Mouse (Mus musculus) midbrain, embryonic 14.5 days (tissue): ENCODE data around the gene Lce1a1. TPM values are rescaled to one million over a fixed set of nuclear protein-coding genes. Genes with fewer than 3 reads are reported as not detected.

Source experiments
- ATAC-seq: fragments of 200-750 bp; cut with Nextera tagmentation; 2 replicates; pipeline ENCODE4 v1.8.0; 2017; ENCODE audit warnings: moderate number of reproducible peaks, moderate library complexity; ENCODE audit not compliant: low FRiP score, low TSS enrichment
- DNase-seq: peaks from one replicate; pipeline ENCODE4 v3.0.0-alpha.2; 2015
- H3K27ac ChIP-seq: fragments of 300-500 bp; sonication (generic); replicated peaks from 2 replicates; pipeline ENCODE4 v1.5.1; 2014; ENCODE audit warnings: mild to moderate bottlenecking, low read depth, low read length, moderate library complexity
- H3K27me3 ChIP-seq: fragments of 300-500 bp; sonication (generic); 2 replicates; pipeline ENCODE4 v1.6.1; 2014; ENCODE audit warnings: low read length, control low read depth, mixed read lengths; ENCODE audit not compliant: control insufficient read depth, insufficient read depth
- H3K36me3 ChIP-seq: fragments of 300-500 bp; sonication (generic); 2 replicates; pipeline ENCODE4 v1.6.1; 2014; ENCODE audit warnings: low read length, control low read depth; ENCODE audit not compliant: control insufficient read depth, insufficient read depth
- H3K4me1 ChIP-seq: fragments of 300-500 bp; sonication (generic); 2 replicates; pipeline ENCODE4 v1.6.1; 2014; ENCODE audit warnings: mild to moderate bottlenecking, antibody characterized with exemption, low read length, control low read depth; ENCODE audit not compliant: control insufficient read depth, insufficient read depth
- H3K4me2 ChIP-seq: fragments of 300-500 bp; sonication (generic); 2 replicates; pipeline ENCODE4 v1.6.1; 2014; ENCODE audit warnings: mild to moderate bottlenecking, low read length, moderate library complexity
- H3K4me3 ChIP-seq: fragments of 300-500 bp; sonication (generic); replicated peaks from 2 replicates; pipeline ENCODE4 v1.5.1; 2014; ENCODE audit warnings: low read depth, low read length
- H3K9ac ChIP-seq: fragments of 300-500 bp; sonication (generic); replicated peaks from 2 replicates; pipeline ENCODE4 v1.6.1; 2014; ENCODE audit warnings: mild to moderate bottlenecking, low read length, moderate library complexity
- H3K9me3 ChIP-seq: fragments of 300-500 bp; sonication (generic); 2 replicates; pipeline ENCODE4 v1.6.1; 2016; ENCODE audit warnings: low read length, control low read depth, mixed read lengths; ENCODE audit not compliant: control insufficient read depth
- WGBS: fragments of 180-500 bp; shearing (Covaris S2); extraction: QIAGEN DNeasy Blood & Tissue Kit; methylation state at CpG from one replicate; pipeline ENCODE4 v1.1.7; 2014; 5-methylcytosine and 5-hydroxymethylcytosine counted together
- polyA plus RNA-seq: library from polyadenylated mRNA; unstranded; fragments of >200 nt; fragmentation: Nextera tagmentation; extraction: Ambion mirVana; gene quantifications from 2 replicates; pipeline ENCODE4 v1.2.1, GENCODE M21; 2014

Lce1a1 gene
- polyA plus RNA-seq, 1 experiment from 2014 or later = not detected

GRCm38 (mm10) chr3:92638653-92638991 is 9.5 kb downstream of the Lce1a1 start:
- Histone ChIP-seq H3K9me3 (no peaks in the 10 kb centered on the region), H3K4me1 (no peaks in the 10 kb centered on the region), H3K4me2 (no peak overlapping the region), H3K36me3 (no peaks in the 10 kb centered on the region), H3K27ac (no peak overlapping the region), H3K4me3 (no peak overlapping the region), H3K9ac (no peak overlapping the region), H3K27me3 (no peaks in the 10 kb centered on the region)
- WGBS = 76% methylated on average over 3 of the region's 3 CpGs
- ATAC-seq (no peak; the same call in 1 of the 2 replicates), DNase-seq (peak; percentile 3)

- Histone ChIP-seq H3K4me2 (no peak overlapping the region), H3K27me3 (no peaks in the 10 kb centered on the region), H3K36me3 (no peaks in the 10 kb centered on the region), H3K4me3 (no peak overlapping the region), H3K4me1 (no peaks in the 10 kb centered on the region), H3K9ac (no peak overlapping the region), H3K27ac (no peak overlapping the region), H3K9me3 (no peaks in the 10 kb centered on the region)
- ATAC-seq (peak; percentile 46; the same call in 1 of the 2 replicates), DNase-seq (peak; percentile 62)
- 29% methylated on average over 1 of the region's 1 CpGs for WGBS
Observed at GRCm38 (mm10) chr3:92637745-92638652, 10.1 kb downstream of the Lce1a1 start.

GRCm38 (mm10) chr3:92621560-92621959 is 26.5 kb downstream of the Lce1a1 start, which contains the start of gene Lce6a:
Lce6a (minus strand) TSS chr3:92621660.
- ATAC-seq (no peak), DNase-seq (no peak)
- no peak within 1 kb of the TSS for H3K9ac ChIP-seq
- no peak within 1 kb of the TSS for H3K27ac ChIP-seq
- no peaks in the 10 kb centered on the region for H3K4me1 ChIP-seq
- WGBS = 82% methylated on average over 2 of the region's 2 CpGs
- H3K4me3 ChIP-seq = no peak within 1 kb of the TSS
- H3K4me2 ChIP-seq = no peak within 1 kb of the TSS
- H3K36me3 ChIP-seq = no peaks in the 10 kb centered on the region
- no peaks in the 10 kb centered on the region for H3K9me3 ChIP-seq
- no peaks in the 10 kb centered on the region for H3K27me3 ChIP-seq

DNA sequence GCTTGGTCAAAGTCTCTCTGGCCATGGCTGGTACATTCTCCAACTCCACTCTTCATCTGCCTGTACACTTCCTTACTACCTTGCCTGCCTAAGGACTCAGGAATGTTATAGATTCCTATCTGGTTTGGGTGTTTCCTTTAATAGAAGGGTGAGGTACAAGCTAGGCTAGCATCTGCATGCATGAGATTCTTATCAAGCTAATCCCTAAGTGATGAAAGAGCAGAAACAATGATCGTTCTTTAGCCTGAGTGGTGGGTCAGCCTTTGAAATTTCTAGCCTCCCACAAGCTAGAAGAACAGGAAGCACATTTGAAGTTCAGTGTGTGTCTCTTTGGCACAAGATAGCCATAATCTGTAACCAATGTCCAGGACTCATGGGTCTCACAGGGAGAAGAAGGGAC is 38.3 kb downstream of the Lce1a1 start:
- Histone ChIP-seq H3K9me3 (no peaks in the 10 kb centered on the region), H3K27ac (no peak overlapping the region), H3K27me3 (no peaks in the 10 kb centered on the region), H3K36me3 (no peaks in the 10 kb centered on the region), H3K4me3 (no peak overlapping the region), H3K4me2 (no peak overlapping the region), H3K4me1 (no peaks in the 10 kb centered on the region), H3K9ac (no peak overlapping the region)
- ATAC-seq (no peak), DNase-seq (no peak)
- WGBS = 71% methylated on average over 1 of the region's 1 CpGs

DNA sequence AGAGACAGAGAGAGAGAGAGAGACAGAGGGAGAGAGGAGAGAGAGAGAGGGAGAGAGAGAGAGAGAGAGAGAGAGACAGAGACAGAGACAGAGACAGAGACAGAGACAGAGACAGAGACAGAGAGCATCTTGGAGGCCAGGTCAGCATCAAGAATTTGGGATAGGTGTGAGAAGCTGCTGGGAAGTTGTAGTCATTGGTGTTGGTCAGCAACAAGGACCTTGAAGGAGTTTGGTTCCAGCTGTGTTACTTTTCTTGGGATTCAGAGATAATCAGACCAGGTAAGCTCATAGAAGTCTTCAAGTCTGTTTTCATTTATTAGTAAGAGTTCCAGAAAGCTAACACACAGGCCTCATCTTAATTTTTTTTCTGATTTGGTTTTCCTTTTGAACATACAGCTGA is 40.7 kb downstream of the Lce1a1 start, which contains the start of gene 2210017I01Rik:
Gene 2210017I01Rik (minus strand): TSS at position 101 of the 400 bp plus-strand sequence.
- H3K4me2 ChIP-seq = no peak within 1 kb of the TSS
- H3K27me3 ChIP-seq = no peaks in the 10 kb centered on the region
- no peak within 1 kb of the TSS for H3K27ac ChIP-seq
- no peaks in the 10 kb centered on the region for H3K36me3 ChIP-seq
- DNase-seq = no peak
- ATAC-seq = no peak
- H3K9me3 ChIP-seq = no peaks in the 10 kb centered on the region
- H3K4me1 ChIP-seq = no peaks in the 10 kb centered on the region
- H3K4me3 ChIP-seq = no peak within 1 kb of the TSS
- no peak within 1 kb of the TSS for H3K9ac ChIP-seq

DNA sequence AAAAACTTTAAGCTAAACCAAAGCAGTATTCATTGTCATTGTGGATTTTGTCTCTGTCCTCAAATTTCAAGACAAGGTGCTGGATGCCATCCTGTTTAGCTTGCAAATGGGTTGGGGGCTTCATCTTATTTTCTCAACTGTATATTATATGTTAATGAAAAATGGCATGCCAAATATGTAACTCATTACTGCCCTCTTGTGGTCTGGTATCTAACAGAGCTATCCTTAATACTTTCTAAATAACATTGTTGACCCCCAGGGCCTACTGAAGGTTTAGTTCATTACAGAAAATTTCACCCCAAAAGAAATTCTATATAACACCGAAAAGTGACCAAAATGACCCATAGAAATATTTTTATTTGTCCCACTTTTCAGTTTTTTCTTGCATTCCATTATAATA is 45.9 kb downstream of the Lce1a1 start:
- Histone ChIP-seq H3K36me3 (no peaks in the 10 kb centered on the region), H3K4me2 (no peak overlapping the region), H3K4me1 (no peaks in the 10 kb centered on the region), H3K4me3 (no peak overlapping the region), H3K9me3 (peaks cover 3% of the 10 kb centered on the region; the same call in 1 of the 2 replicates), H3K27ac (no peak overlapping the region), H3K27me3 (no peaks in the 10 kb centered on the region), H3K9ac (no peak overlapping the region)
- 58% methylated on average over 1 of the region's 1 CpGs for WGBS
- DNase-seq (peak; percentile 64), ATAC-seq (no peak)

DNA sequence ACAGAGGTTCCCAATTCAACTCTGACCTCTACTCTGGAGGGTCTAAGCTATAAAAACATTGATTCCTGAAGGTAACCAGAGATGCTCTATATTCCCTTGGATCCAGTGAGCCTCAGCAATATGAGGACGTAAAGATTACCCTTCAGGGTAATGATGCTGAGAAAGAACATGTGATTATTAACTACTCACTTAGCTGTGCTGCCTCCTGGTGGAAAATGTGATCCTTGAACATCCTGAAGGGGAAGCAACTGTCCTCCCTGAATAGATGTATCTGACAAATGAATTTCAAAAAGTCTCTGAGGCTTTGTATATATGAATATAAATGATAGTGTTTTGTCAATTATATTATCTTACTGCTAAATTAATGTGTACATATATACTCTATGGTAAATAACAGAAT is 47.7 kb downstream of the Lce1a1 start:
- no peak for DNase-seq
- no peak overlapping the region for H3K27ac ChIP-seq
- H3K9ac ChIP-seq = no peak overlapping the region
- no peak overlapping the region for H3K4me3 ChIP-seq
- H3K9me3 ChIP-seq = peaks cover 3% of the 10 kb centered on the region; the same call in 1 of the 2 replicates
- ATAC-seq = no peak
- H3K4me1 ChIP-seq = no peaks in the 10 kb centered on the region
- H3K27me3 ChIP-seq = no peaks in the 10 kb centered on the region
- no peak overlapping the region for H3K4me2 ChIP-seq
- 59% methylated on average over 1 of the region's 1 CpGs for WGBS
- H3K36me3 ChIP-seq = no peaks in the 10 kb centered on the region

- no peak for ATAC-seq
- Histone ChIP-seq H3K9ac (no peak overlapping the region), H3K27ac (no peak overlapping the region), H3K9me3 (peaks cover 3% of the 10 kb centered on the region; the same call in 1 of the 2 replicates), H3K27me3 (no peaks in the 10 kb centered on the region), H3K4me3 (no peak overlapping the region), H3K36me3 (no peaks in the 10 kb centered on the region), H3K4me1 (no peaks in the 10 kb centered on the region), H3K4me2 (no peak overlapping the region)
- no peak for DNase-seq
Observed at GRCm38 (mm10) chr3:92599973-92600372, 48.1 kb downstream of the Lce1a1 start.

DNA sequence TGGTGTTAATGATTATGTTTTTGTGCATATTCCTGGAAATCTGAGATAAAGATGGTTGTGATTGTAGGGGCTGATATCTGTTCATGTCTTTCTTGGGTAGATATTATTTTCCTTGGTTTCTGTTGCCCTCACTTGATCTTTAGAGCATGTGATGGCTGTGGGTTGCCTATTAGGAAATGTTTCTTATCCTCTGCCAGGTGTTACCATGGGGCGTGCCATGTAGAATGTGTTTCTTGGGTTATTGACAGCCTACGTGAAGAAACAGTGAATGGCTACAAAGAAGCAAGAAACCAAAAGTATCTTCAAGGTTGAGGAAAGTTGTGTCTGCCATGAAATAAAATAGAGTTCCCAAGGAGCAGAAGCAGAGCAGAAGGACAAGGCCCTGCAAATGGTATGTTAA is 49.7 kb downstream of the Lce1a1 start:
- ATAC-seq (no peak), DNase-seq (no peak)
- Histone ChIP-seq H3K9ac (no peak overlapping the region), H3K27me3 (no peaks in the 10 kb centered on the region), H3K4me3 (no peak overlapping the region), H3K4me2 (no peak overlapping the region), H3K36me3 (no peaks in the 10 kb centered on the region), H3K4me1 (no peaks in the 10 kb centered on the region), H3K9me3 (peaks cover 3% of the 10 kb centered on the region; the same call in 1 of the 2 replicates), H3K27ac (no peak overlapping the region)
- 93% methylated on average over 2 of the region's 2 CpGs for WGBS
